Mouse (Mus musculus): ENCODE measurements around the gene Srpk2.
"Not testable (repeated sequence)": the region's sequence is repeated elsewhere in the genome, so short reads cannot be mapped to it uniquely, and the experiment has no call there.

Srpk2 gene

DNA sequence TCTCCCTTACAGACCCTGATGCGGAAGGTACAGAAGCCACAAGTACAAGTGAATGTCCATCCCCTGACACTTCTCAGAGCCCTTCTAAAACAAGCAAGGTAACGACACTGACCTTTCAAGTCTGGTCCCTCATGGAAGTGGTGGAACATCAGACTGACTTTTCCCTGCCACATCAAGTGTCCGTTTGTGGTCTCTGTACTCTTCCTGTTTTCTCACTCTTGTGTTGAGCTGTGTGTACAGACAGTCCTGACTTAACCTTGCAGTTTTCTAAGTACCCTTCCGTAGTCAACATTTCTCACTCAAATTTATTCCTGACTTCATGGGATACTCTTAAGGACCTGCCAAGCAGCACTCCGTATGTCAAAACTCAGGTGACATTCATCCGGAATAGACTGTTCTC, 183.7 kb downstream of the Srpk2 start:
- no peak for DNase-seq

- DNase-seq, result no peak
Observed at GRCm38 (mm10) chr5:23499257-23499656, 185.2 kb downstream of the Srpk2 start.

DNA sequence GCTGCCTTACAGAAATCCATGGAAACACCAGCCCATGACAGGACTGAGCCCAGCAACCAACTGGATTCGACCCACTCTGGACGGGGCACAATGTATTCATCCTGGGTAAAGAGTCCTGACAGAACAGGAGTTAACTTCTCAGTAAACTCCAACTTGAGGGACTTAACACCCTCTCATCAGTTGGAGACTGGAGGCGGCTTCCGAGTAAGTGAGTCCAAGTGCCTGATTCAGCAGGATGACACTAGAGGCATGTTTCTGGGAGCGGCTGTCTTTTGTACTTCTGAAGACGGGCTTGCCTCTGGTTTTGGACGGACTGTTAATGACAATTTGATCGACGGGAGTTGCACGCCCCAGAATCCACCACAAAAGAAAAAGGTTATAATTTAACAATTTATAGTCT, 186.5 kb downstream of the Srpk2 start:
- DNase-seq, result no peak

GRCm38 (mm10) chr5:23496933-23497332, 187.5 kb downstream of the Srpk2 start:
- no peak for DNase-seq

DNA sequence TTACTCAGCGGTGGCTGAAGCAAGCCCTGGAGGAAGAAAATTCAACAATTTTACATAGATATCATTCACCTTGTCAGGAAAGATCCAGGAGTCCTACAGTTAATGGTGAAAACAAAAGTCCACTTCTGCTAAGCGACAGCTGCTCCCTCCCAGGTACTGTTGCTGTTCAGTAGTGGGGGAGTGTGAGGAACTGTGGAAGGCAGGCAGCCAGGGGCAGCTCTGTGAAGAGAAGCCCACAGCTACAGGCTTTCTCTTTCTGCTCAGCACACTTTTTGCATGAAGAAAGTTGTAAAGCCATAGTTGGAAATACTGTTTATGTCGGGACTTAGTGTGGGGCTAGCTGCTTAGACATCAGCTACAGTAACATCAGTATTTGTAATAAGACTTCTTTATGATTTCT, 188.0 kb downstream of the Srpk2 start:
- no peak for DNase-seq

GRCm38 (mm10) chr5:23490797-23491196, 193.6 kb downstream of the Srpk2 start:
- DNase-seq, result peak; percentile 24

DNA sequence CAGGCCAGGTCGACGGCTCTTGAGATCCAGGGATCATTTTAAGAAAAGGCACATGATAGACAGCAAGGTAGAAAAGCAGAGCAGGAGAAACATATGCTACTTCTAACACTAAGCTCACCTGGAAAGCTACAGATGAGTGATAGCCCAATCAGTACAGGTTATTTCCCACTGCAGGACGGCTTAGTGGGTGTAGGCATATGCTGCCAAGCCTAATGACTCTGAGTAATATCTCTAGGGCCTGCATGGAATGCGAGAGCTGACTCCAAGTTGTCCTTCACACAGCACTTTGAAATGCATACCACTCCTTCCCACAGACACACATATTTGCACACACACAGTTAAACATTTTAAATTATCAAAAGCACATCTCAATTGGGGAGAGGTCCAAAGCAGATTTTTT, 195.2 kb downstream of the Srpk2 start:
- no peak for DNase-seq

DNA sequence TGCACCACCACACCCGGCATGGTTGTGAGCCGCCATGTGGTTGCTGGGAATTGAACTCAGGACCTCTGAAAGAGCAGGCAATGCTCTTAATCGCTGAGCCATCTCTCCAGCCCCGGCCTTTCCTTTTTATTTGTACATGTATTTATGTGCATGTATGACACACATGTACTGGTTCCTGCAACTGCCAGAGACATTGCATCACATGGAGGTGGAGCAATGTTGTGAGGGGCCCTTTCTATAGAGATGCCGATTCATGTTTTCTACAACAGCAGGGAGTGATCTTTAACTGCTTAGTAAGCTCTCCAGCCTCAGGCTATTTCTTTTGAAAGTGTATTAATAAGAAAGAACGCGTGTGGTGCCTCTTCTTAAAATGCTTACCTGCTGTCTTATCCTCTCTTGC, 200.6 kb downstream of the Srpk2 start:
- DNase-seq, result no peak

DNA sequence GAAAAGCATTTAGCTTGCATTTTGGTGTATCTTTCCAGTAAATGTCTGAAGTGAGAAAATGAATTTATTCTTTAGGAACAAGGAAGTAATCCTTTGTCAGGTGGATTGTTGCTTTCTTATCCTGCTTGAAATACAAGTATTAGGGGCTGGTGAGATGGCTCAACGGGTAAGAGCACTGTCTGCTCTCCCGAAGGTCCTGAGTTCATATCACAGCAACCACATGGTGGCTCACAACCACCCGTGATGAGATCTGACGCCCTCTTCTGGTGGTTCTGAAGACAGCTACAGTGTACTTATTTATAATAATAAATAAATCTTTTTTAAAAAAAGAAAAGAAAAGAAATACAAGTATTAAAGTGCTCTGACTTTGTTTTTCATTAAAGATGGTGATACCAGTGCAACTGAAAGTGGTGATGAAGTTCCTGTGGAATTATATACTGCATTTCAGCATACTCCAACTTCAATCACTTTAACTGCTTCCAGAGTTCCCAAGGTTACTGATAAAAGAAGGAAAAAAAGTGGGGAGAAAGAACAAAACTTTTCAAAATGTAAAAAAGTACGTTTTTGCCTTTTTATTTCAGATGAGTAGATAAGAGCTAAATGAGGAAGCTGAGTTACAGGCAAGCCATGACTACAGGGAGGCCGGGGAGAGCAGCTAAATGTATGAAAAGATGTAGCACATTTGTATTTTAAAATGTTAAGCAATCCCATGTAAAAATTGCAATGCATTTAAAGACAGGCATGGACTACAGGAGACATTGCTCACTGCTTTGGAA, 211.1 kb downstream of the Srpk2 start:
- no peak for DNase-seq

- DNase-seq, result no peak
Observed at GRCm38 (mm10) chr5:23466546-23466945, 217.9 kb downstream of the Srpk2 start.

- no peak for DNase-seq
Observed at GRCm38 (mm10) chr5:23464743-23465142, 219.7 kb downstream of the Srpk2 start.

GRCm38 (mm10) chr5:23464247-23464646, 220.2 kb downstream of the Srpk2 start:
- no peak for DNase-seq

GRCm38 (mm10) chr5:23461688-23462087, 222.7 kb downstream of the Srpk2 start:
- DNase-seq, result no peak

- not testable (repeated sequence) for DNase-seq
Observed at GRCm38 (mm10) chr5:23453561-23453960, 230.9 kb downstream of the Srpk2 start.

Data from lung, postnatal 14 days (tissue).